Mouse (Mus musculus) thymus, adult 2 months (tissue): ENCODE measurements around the gene Smco3.

Source experiments
- CTCF ChIP-seq: fragments of 200-500 bp; IDR thresholded peaks from 2 replicates; pipeline ENCODE4 v1.5.1; 2012; ENCODE audit warnings: mild to moderate bottlenecking, control low read depth, low read length, moderate library complexity, borderline replicate concordance; ENCODE audit not compliant: control insufficient read depth, poor library complexity, insufficient read depth; ENCODE audit errors: extremely low read depth
- POLR2A ChIP-seq: fragments of 200-500 bp; IDR thresholded peaks from 2 replicates; pipeline ENCODE4 v1.6.1; 2012; ENCODE audit warnings: mild to moderate bottlenecking, low read length, control low read depth, moderate library complexity; ENCODE audit not compliant: control insufficient read depth, poor library complexity, insufficient read depth; ENCODE audit errors: extremely low read depth

GRCm38 (mm10) chr6:136868921-136869320 is 33.7 kb upstream of the Smco3 start:
- TF ChIP-seq POLR2A, result no peak
- TF ChIP-seq CTCF, result no peak
